ENCODE assay signal across 8 mouse cellular contexts in the genomic region with DNA sequence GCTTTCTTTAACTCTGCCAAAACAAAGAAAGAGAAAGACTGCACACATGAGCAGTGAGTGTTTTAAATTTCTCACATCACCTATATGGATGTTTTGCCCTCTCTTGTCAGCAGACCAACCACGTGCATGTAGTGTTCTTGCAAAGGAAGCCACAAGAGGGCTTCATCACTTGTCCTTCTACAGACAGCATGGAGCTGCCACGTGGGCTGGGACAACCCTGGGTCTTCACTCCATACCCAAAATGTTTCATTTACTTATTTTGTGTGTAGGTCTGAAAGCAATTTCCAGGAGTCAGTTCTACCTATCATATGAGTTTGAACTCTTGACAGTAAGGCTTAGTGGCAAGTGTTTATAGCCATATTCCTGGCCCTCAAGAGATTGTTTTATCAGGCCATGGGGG. TPM values are rescaled to one million over a fixed set of nuclear protein-coding genes. Genes with fewer than 3 reads are reported as not detected.
DNase-seq lines count a peak whose midpoint lies in the region; ATAC-seq and TF ChIP-seq lines count a peak whose summit lies in the region.

No protein-coding gene starts in this region.

- no peak for TF ChIP-seq EP300 in liver, postnatal 0 days (IDR thresholded peaks at IDR 0.05; ENCODE audit: low read depth)

- peaks cover 29% of the 10 kb centered on the region for H3K36me3 ChIP-seq in spleen, adult 2 months (ENCODE audit: control insufficient read depth, insufficient read depth, low read length)
- H3K36me3 ChIP-seq in hindbrain, embryonic 10.5 days: peaks cover 62% of the 10 kb centered on the region
- peaks cover 47% of the 10 kb centered on the region for H3K36me3 ChIP-seq in liver, postnatal 0 days (replicated peaks; ENCODE audit: insufficient read depth, low read length)
- H3K36me3 ChIP-seq in stomach, embryonic 15.5 days: peaks cover 40% of the 10 kb centered on the region

- 1% methylated on average over 2 of the region's 2 CpGs for WGBS in spleen, adult 2 months
- 0% methylated on average over 2 of the region's 2 CpGs for WGBS in hindbrain, embryonic 10.5 days
- 0% methylated on average over 2 of the region's 2 CpGs for WGBS in liver, postnatal 0 days (ENCODE audit: insufficient replicate concordance)
- WGBS in stomach, embryonic 15.5 days: 1% methylated on average over 2 of the region's 2 CpGs

- H3K4me1 ChIP-seq in spleen, adult 2 months (ENCODE audit: control insufficient read depth, insufficient read depth, insufficient read length): peaks cover 2% of the 10 kb centered on the region
- peaks cover 30% of the 10 kb centered on the region for H3K4me1 ChIP-seq in hindbrain, embryonic 10.5 days (replicated peaks)
- peaks cover 20% of the 10 kb centered on the region for H3K4me1 ChIP-seq in liver, postnatal 0 days (ENCODE audit: insufficient read depth)
- H3K4me1 ChIP-seq in stomach, embryonic 15.5 days: peaks cover 16% of the 10 kb centered on the region

- no peak overlapping the region for H3K27ac ChIP-seq in spleen, adult 2 months (ENCODE audit: insufficient read depth, low read length)
- peak overlapping the region; percentile 99 for H3K27ac ChIP-seq in hindbrain, embryonic 10.5 days
- peak overlapping the region; percentile 99 for H3K27ac ChIP-seq in liver, postnatal 0 days (ENCODE audit: low read depth)
- no peak overlapping the region; the same call in 1 of the 2 replicates for H3K27ac ChIP-seq in stomach, embryonic 15.5 days

- TF ChIP-seq POLR2A in spleen, adult 2 months (IDR thresholded peaks at IDR 0.05; ENCODE audit: low read depth, low read length): no peak

- peak; percentile 55 for ATAC-seq in common myeloid progenitor, adult 5-6 weeks (replicated peaks; ENCODE audit: low read depth, poor library complexity, severe bottlenecking)
- ATAC-seq in liver, postnatal 0 days: no peak
- no peak for ATAC-seq in stomach, embryonic 15.5 days (ENCODE audit: insufficient read depth, low FRiP score, low read depth)

- H3K4me3 ChIP-seq in spleen, adult 2 months (ENCODE audit: extremely low read depth, insufficient read depth, insufficient read length): peak overlapping the region; percentile 22; the same call in 1 of the 2 replicates
- H3K4me3 ChIP-seq in hindbrain, embryonic 10.5 days: peak overlapping the region; percentile 86
- H3K4me3 ChIP-seq in liver, postnatal 0 days (ENCODE audit: low read depth, low read length): peak overlapping the region; percentile 82
- H3K4me3 ChIP-seq in stomach, embryonic 15.5 days (replicated peaks): peak overlapping the region; percentile 86

- no peaks in the 10 kb centered on the region for H3K27me3 ChIP-seq in spleen, adult 2 months (ENCODE audit: control insufficient read depth, insufficient read depth, low read length)
- H3K27me3 ChIP-seq in hindbrain, embryonic 10.5 days (ENCODE audit: insufficient read depth, poor library complexity, severe bottlenecking): no peaks in the 10 kb centered on the region
- H3K27me3 ChIP-seq in liver, postnatal 0 days (ENCODE audit: insufficient read depth, low read length): no peaks in the 10 kb centered on the region
- no peaks in the 10 kb centered on the region for H3K27me3 ChIP-seq in stomach, embryonic 15.5 days (replicated peaks)

- peak overlapping the region; percentile 93 for H3K4me2 ChIP-seq in liver, postnatal 0 days (ENCODE audit: low read depth, low read length)
- peak overlapping the region; percentile 73 for H3K4me2 ChIP-seq in stomach, embryonic 15.5 days

- H3K9me3 ChIP-seq in hindbrain, embryonic 10.5 days: no peaks in the 10 kb centered on the region
- no peaks in the 10 kb centered on the region for H3K9me3 ChIP-seq in liver, postnatal 0 days (ENCODE audit: low read length)
- H3K9me3 ChIP-seq in stomach, embryonic 15.5 days: no peaks in the 10 kb centered on the region

- peak overlapping the region; percentile 87 for H3K9ac ChIP-seq in liver, postnatal 0 days (replicated peaks)
- H3K9ac ChIP-seq in stomach, embryonic 15.5 days: peak overlapping the region; percentile 42; the same call in 1 of the 2 replicates

- TF ChIP-seq CTCF in spleen, adult 2 months (IDR thresholded peaks at IDR 0.05; ENCODE audit: extremely low read depth, insufficient read depth, insufficient read length, insufficient replicate concordance): no peak
- TF ChIP-seq CTCF in liver, postnatal 0 days (IDR thresholded peaks at IDR 0.05; ENCODE audit: low read depth): peak; percentile 61

- DNase-seq in spleen, adult 2 months (ENCODE audit: low read depth in 1 of 2, low spot score in 2 of 2): peak in 1 of 2 experiments; percentile 29
- DNase-seq in spleen, adult 12 weeks (ENCODE audit: low spot score): no peak
- peak; percentile 23 for DNase-seq in hindbrain, embryonic 10.5 days (ENCODE audit: low spot score)
- DNase-seq in liver, postnatal 0 days: peak; percentile 47
- DNase-seq in gastrocnemius, postnatal 25 days: no peak
- no peak for DNase-seq in urinary bladder, adult 18-20 months (ENCODE audit: low spot score in 2 of 2)

RNA-seq across cellular contexts. Expression of gene Pbrm1, which starts 1.1 kb away (rescaled TPM):
- polyA plus RNA-seq in spleen, adult 2 months (2012; rRNA removed): 9.2 and 14.4 TPM in 2 replicates
- 83.0 and 120 TPM in 2 replicates for total RNA-seq in common myeloid progenitor, adult 5-6 weeks (2017)
- polyA plus RNA-seq in hindbrain, embryonic 10.5 days (2016; fragmentation: Nextera tagmentation; extraction: Ambion mirVana): 130 and 148 TPM in 2 replicates
- polyA plus RNA-seq in liver, postnatal 0 days (2015; fragmentation: Nextera tagmentation; extraction: Ambion mirVana): 31.0 and 33.2 TPM in 2 replicates
- polyA plus RNA-seq in stomach, embryonic 15.5 days (2015; fragmentation: Nextera tagmentation; extraction: Ambion mirVana): 109 and 118 TPM in 2 replicates
- 10 to 100 TPM; 39.4 to 46.2 TPM for total RNA-seq in gastrocnemius, postnatal 25 days (2021)

RNA-seq across cellular contexts. Expression of gene Gnl3, which starts 1.1 kb away (rescaled TPM):
- polyA plus RNA-seq in spleen, adult 2 months (2012; rRNA removed): 13.0 and 16.3 TPM in 2 replicates
- total RNA-seq in common myeloid progenitor, adult 5-6 weeks (2017): 438 and 468 TPM in 2 replicates
- polyA plus RNA-seq in hindbrain, embryonic 10.5 days (2016; fragmentation: Nextera tagmentation; extraction: Ambion mirVana): 76.6 and 119 TPM in 2 replicates
- 67.4 and 71.9 TPM in 2 replicates for polyA plus RNA-seq in liver, postnatal 0 days (2015; fragmentation: Nextera tagmentation; extraction: Ambion mirVana)
- polyA plus RNA-seq in stomach, embryonic 15.5 days (2015; fragmentation: Nextera tagmentation; extraction: Ambion mirVana): 113 and 119 TPM in 2 replicates
- total RNA-seq in gastrocnemius, postnatal 25 days (2021): 10 to 100 TPM; 23.7 to 27.3 TPM

RNA-seq across cellular contexts. Expression of gene Spcs1, which starts 16.4 kb away (rescaled TPM):
- 49.4 and 50.8 TPM in 2 replicates for polyA plus RNA-seq in spleen, adult 2 months (2012; rRNA removed)
- 82.0 and 94.8 TPM in 2 replicates for total RNA-seq in common myeloid progenitor, adult 5-6 weeks (2017)
- polyA plus RNA-seq in hindbrain, embryonic 10.5 days (2016; fragmentation: Nextera tagmentation; extraction: Ambion mirVana): 278 and 290 TPM in 2 replicates
- polyA plus RNA-seq in liver, postnatal 0 days (2015; fragmentation: Nextera tagmentation; extraction: Ambion mirVana): 346 and 365 TPM in 2 replicates
- 442 and 483 TPM in 2 replicates for polyA plus RNA-seq in stomach, embryonic 15.5 days (2015; fragmentation: Nextera tagmentation; extraction: Ambion mirVana)
- 100 to 1,000 TPM; 120 to 128 TPM for total RNA-seq in gastrocnemius, postnatal 25 days (2021)

RNA-seq across cellular contexts. Expression of gene Glt8d1, which starts 16.7 kb away (rescaled TPM):
- 5.4 and 7.4 TPM in 2 replicates for polyA plus RNA-seq in spleen, adult 2 months (2012; rRNA removed)
- total RNA-seq in common myeloid progenitor, adult 5-6 weeks (2017): 20.5 and 36.3 TPM in 2 replicates
- 45.7 and 53.7 TPM in 2 replicates for polyA plus RNA-seq in hindbrain, embryonic 10.5 days (2016; fragmentation: Nextera tagmentation; extraction: Ambion mirVana)
- polyA plus RNA-seq in liver, postnatal 0 days (2015; fragmentation: Nextera tagmentation; extraction: Ambion mirVana): 9.4 TPM in 2 replicates
- polyA plus RNA-seq in stomach, embryonic 15.5 days (2015; fragmentation: Nextera tagmentation; extraction: Ambion mirVana): 54.4 and 54.8 TPM in 2 replicates
- total RNA-seq in gastrocnemius, postnatal 25 days (2021): 10 to 100 TPM; 11.5 to 13.7 TPM

Comparison
In these comparisons a context has a peak if more than half of its experiments do, and no peak if none do; other contexts are left out.
1. DNase-seq: peak in hindbrain, embryonic 10.5 days (single experiment) and liver, postnatal 0 days (single experiment); none in spleen, adult 12 weeks (single experiment), gastrocnemius, postnatal 25 days (single experiment) and urinary bladder, adult 18-20 months (0 of 2).
2. H3K27ac ChIP-seq: peak in hindbrain, embryonic 10.5 days (single experiment) and liver, postnatal 0 days (single experiment); none in spleen, adult 2 months (single experiment) and stomach, embryonic 15.5 days (single experiment).
3. H3K4me3 ChIP-seq: peak in every context shown above with its lines; median percentile 86 in hindbrain, embryonic 10.5 days; 86 in stomach, embryonic 15.5 days; 82 in liver, postnatal 0 days; 22 in spleen, adult 2 months.